Mouse (Mus musculus): ENCODE results near the gene Psmg1. TPM values are rescaled to one million over a fixed set of nuclear protein-coding genes. Genes with fewer than 3 reads are reported as not detected.
"Not testable (repeated sequence)": the region's sequence is repeated elsewhere in the genome, so short reads cannot be mapped to it uniquely, and the experiment has no call there.

Psmg1 gene
- polyA plus RNA-seq (2015; fragmentation: Nextera tagmentation; extraction: Ambion mirVana): 87.5 and 91.7 TPM in 2 replicates

DNA sequence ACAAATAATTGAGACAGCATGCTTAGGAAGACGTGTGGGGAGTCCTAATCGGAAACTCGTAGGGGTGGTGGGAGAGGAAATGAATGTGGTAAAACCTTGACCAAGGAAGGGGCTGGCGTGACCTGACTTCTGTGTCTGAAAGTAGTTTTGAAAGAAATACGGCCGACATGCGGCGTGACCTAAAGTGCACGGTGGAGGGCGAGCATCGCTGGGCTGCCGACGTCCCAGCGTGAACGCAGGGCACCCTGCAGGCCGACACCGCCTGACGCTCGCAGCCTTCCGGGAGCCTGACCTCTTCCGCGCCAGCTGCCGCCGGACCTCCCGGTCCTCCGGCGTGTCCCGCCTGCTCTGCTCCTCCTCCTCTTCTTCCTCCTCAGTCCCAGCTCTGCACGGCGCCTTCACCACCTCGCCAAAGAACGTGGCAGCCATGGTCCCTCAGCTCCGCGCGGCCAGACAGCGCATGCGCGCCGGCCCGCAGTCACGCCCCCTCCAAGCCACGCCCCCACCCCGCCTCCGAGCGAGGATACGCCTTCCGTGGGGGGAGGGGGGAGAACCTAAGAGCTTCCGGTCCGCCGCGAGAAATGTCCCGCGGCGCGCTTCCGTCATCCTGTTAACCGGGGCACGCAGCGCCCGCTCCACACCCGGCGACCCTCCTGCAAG lies at the start of gene Psmg1:
Gene Psmg1, minus strand, starts transcription at position 499 of the 660 bp plus-strand sequence.
- Histone ChIP-seq H3K9me3 (no peaks in the 10 kb centered on the region), H3K4me2 (peak within 1 kb of the TSS; percentile 67), H3K36me3 (peaks cover 42% of the 10 kb centered on the region), H3K27ac (peak within 1 kb of the TSS; percentile 94), H3K9ac (peak within 1 kb of the TSS; percentile 92), H3K4me3 (peak within 1 kb of the TSS; percentile 78), H3K4me1 (peaks cover 17% of the 10 kb centered on the region), H3K27me3 (no peaks in the 10 kb centered on the region)
- ATAC-seq (ENCODE audit: insufficient number of reproducible peaks, insufficient read depth, low FRiP score, low TSS enrichment, low read depth): peak; percentile 89
- whole genome bisulfite sequencing: under 1% methylated on average over 62 of the region's 62 CpGs

GRCm38 (mm10) chr16:96039538-96039937 lies 48.8 kb upstream of the Psmg1 start:
- no peak overlapping the region for H3K4me3 ChIP-seq
- H3K27me3 ChIP-seq: no peaks in the 10 kb centered on the region
- no peak overlapping the region for H3K27ac ChIP-seq
- H3K9me3 ChIP-seq: no peaks in the 10 kb centered on the region
- ATAC-seq (ENCODE audit: insufficient number of reproducible peaks, insufficient read depth, low FRiP score, low TSS enrichment, low read depth): no peak
- H3K36me3 ChIP-seq: peaks cover 95% of the 10 kb centered on the region
- WGBS: 53% methylated on average over 6 of the region's 6 CpGs
- H3K4me2 ChIP-seq: no peak overlapping the region
- no peak overlapping the region for H3K9ac ChIP-seq
- peaks cover 13% of the 10 kb centered on the region for H3K4me1 ChIP-seq

GRCm38 (mm10) chr16:96034473-96034872 lies 43.7 kb upstream of the Psmg1 start:
- Histone ChIP-seq H3K4me2 (no peak overlapping the region), H3K9ac (no peak overlapping the region), H3K4me1 (peaks cover 18% of the 10 kb centered on the region), H3K27ac (peak overlapping the region; percentile 58), H3K36me3 (peaks cover 94% of the 10 kb centered on the region), H3K9me3 (no peaks in the 10 kb centered on the region), H3K4me3 (no peak overlapping the region), H3K27me3 (no peaks in the 10 kb centered on the region)
- peak; percentile 67; the same call in 1 of the 2 replicates for ATAC-seq (ENCODE audit: insufficient number of reproducible peaks, insufficient read depth, low FRiP score, low TSS enrichment, low read depth)
- WGBS: 43% methylated on average over 6 of the region's 6 CpGs

- 91% methylated on average over 13 of the region's 13 CpGs for WGBS
- peaks cover 95% of the 10 kb centered on the region for H3K36me3 ChIP-seq
- no peak for ATAC-seq (ENCODE audit: insufficient number of reproducible peaks, insufficient read depth, low FRiP score, low TSS enrichment, low read depth)
These were observed 41.7 kb upstream of the Psmg1 start for GRCm38 (mm10) chr16:96032368-96033043.

GRCm38 (mm10) chr16:96030476-96031102 lies 39.8 kb upstream of the Psmg1 start:
- no peak for ATAC-seq (ENCODE audit: insufficient number of reproducible peaks, insufficient read depth, low FRiP score, low TSS enrichment, low read depth)
- H3K27me3 ChIP-seq: no peaks in the 10 kb centered on the region

More at GRCm38 (mm10) chr16:96032368-96033043, 41.7 kb upstream of the Psmg1 start:
- H3K4me3 ChIP-seq: no peak overlapping the region
- H3K9ac ChIP-seq: no peak overlapping the region
- H3K9me3 ChIP-seq: no peaks in the 10 kb centered on the region
- no peaks in the 10 kb centered on the region for H3K27me3 ChIP-seq
- H3K4me2 ChIP-seq: no peak overlapping the region
- no peak overlapping the region for H3K27ac ChIP-seq
- H3K4me1 ChIP-seq: peaks cover 18% of the 10 kb centered on the region

GRCm38 (mm10) chr16:96026256-96026655 lies 35.5 kb upstream of the Psmg1 start:
- H3K36me3 ChIP-seq: peaks cover 90% of the 10 kb centered on the region
- no peak overlapping the region for H3K4me3 ChIP-seq
- H3K9ac ChIP-seq: no peak overlapping the region

More at GRCm38 (mm10) chr16:96030476-96031102, 39.8 kb upstream of the Psmg1 start:
- H3K27ac ChIP-seq: no peak overlapping the region
- no peak overlapping the region for H3K4me2 ChIP-seq
- H3K4me1 ChIP-seq: peaks cover 13% of the 10 kb centered on the region
- no peak overlapping the region for H3K4me3 ChIP-seq
- no peaks in the 10 kb centered on the region for H3K9me3 ChIP-seq
- no peak overlapping the region for H3K9ac ChIP-seq
- WGBS: 57% methylated on average over 2 of the region's 2 CpGs
- H3K36me3 ChIP-seq: peaks cover 95% of the 10 kb centered on the region

GRCm38 (mm10) chr16:96025244-96025643 lies 34.5 kb upstream of the Psmg1 start:
- Histone ChIP-seq H3K4me2 (no peak overlapping the region), H3K4me3 (no peak overlapping the region), H3K4me1 (no peaks in the 10 kb centered on the region), H3K9ac (no peak overlapping the region), H3K27ac (no peak overlapping the region), H3K36me3 (peaks cover 90% of the 10 kb centered on the region), H3K27me3 (no peaks in the 10 kb centered on the region), H3K9me3 (no peaks in the 10 kb centered on the region)
- 80% methylated on average over 3 of the region's 3 CpGs for WGBS
- no peak for ATAC-seq (ENCODE audit: insufficient number of reproducible peaks, insufficient read depth, low FRiP score, low TSS enrichment, low read depth)

More at GRCm38 (mm10) chr16:96026256-96026655, 35.5 kb upstream of the Psmg1 start:
- Histone ChIP-seq H3K4me2 (no peak overlapping the region), H3K4me1 (no peaks in the 10 kb centered on the region), H3K27me3 (no peaks in the 10 kb centered on the region), H3K9me3 (no peaks in the 10 kb centered on the region), H3K27ac (no peak overlapping the region)
- ATAC-seq (ENCODE audit: insufficient number of reproducible peaks, insufficient read depth, low FRiP score, low TSS enrichment, low read depth): no peak
- 95% methylated on average over 5 of the region's 5 CpGs for WGBS

GRCm38 (mm10) chr16:96021045-96021444 lies 30.3 kb upstream of the Psmg1 start:
- Histone ChIP-seq H3K4me2 (no peak overlapping the region), H3K27ac (no peak overlapping the region), H3K4me3 (no peak overlapping the region), H3K27me3 (no peaks in the 10 kb centered on the region), H3K9me3 (no peaks in the 10 kb centered on the region), H3K9ac (no peak overlapping the region), H3K4me1 (no peaks in the 10 kb centered on the region), H3K36me3 (peaks cover 91% of the 10 kb centered on the region)
- WGBS: 90% methylated on average over 10 of the region's 10 CpGs
- no peak for ATAC-seq (ENCODE audit: insufficient number of reproducible peaks, insufficient read depth, low FRiP score, low TSS enrichment, low read depth)

DNA sequence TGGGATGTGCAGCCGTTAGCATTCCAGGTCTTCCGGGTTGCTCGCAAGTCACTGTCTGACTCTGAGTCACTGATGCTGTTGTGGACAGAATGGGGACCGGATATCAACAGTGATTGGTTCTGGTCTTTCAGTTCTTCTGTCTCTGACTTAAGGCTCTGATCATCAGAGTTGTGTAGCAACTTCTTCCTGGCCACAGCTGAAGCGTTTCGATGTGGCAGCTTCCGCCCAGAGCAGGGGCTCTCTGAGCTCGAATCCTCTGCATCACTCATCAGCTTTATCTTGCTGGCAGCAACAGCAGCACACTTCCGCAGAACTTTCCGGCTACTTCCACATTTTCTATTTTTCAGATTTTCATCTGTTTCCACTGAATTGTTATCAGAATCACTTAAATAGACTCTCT lies 18.4 kb upstream of the Psmg1 start:
- H3K36me3 ChIP-seq: peaks cover 29% of the 10 kb centered on the region
- WGBS: no CpG with 5 or more reads among the region's 10 CpGs
- ATAC-seq (ENCODE audit: insufficient number of reproducible peaks, insufficient read depth, low FRiP score, low TSS enrichment, low read depth); H3K27me3 ChIP-seq; H3K27ac ChIP-seq; H3K4me1 ChIP-seq; H3K9me3 ChIP-seq; H3K4me3 ChIP-seq; H3K9ac ChIP-seq; H3K4me2 ChIP-seq: not testable (repeated sequence)

DNA sequence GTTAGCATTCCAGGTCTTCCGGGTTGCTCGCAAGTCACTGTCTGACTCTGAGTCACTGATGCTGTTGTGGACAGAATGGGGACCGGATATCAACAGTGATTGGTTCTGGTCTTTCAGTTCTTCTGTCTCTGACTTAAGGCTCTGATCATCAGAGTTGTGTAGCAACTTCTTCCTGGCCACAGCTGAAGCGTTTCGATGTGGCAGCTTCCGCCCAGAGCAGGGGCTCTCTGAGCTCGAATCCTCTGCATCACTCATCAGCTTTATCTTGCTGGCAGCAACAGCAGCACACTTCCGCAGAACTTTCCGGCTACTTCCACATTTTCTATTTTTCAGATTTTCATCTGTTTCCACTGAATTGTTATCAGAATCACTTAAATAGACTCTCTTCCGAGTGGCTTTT lies 13.5 kb upstream of the Psmg1 start:
- not testable (repeated sequence) for H3K4me1 ChIP-seq; H3K9ac ChIP-seq; H3K4me2 ChIP-seq; H3K9me3 ChIP-seq; ATAC-seq (ENCODE audit: insufficient number of reproducible peaks, insufficient read depth, low FRiP score, low TSS enrichment, low read depth); H3K27me3 ChIP-seq; H3K4me3 ChIP-seq; H3K27ac ChIP-seq
- WGBS: no CpG with 5 or more reads among the region's 10 CpGs
- peaks cover 46% of the 10 kb centered on the region for H3K36me3 ChIP-seq

GRCm38 (mm10) chr16:95999291-95999690 lies 8.5 kb upstream of the Psmg1 start:
- Histone ChIP-seq H3K9me3 (no peaks in the 10 kb centered on the region), H3K9ac (no peak overlapping the region), H3K4me1 (no peaks in the 10 kb centered on the region), H3K4me2 (no peak overlapping the region), H3K27ac (no peak overlapping the region), H3K36me3 (peaks cover 63% of the 10 kb centered on the region), H3K27me3 (no peaks in the 10 kb centered on the region), H3K4me3 (no peak overlapping the region)
- WGBS: 93% methylated on average over 5 of the region's 5 CpGs
- no peak for ATAC-seq (ENCODE audit: insufficient number of reproducible peaks, insufficient read depth, low FRiP score, low TSS enrichment, low read depth)

Measured in embryonic facial prominence, embryonic 13.5 days (tissue).